Mouse (Mus musculus): ENCODE data around the gene Tbrg1. TPM values are rescaled to one million over a fixed set of nuclear protein-coding genes. Genes with fewer than 3 reads are reported as not detected.

Gene Tbrg1
- polyA plus RNA-seq, 1 experiment from 2014 or later, result 79.5 TPM

DNA sequence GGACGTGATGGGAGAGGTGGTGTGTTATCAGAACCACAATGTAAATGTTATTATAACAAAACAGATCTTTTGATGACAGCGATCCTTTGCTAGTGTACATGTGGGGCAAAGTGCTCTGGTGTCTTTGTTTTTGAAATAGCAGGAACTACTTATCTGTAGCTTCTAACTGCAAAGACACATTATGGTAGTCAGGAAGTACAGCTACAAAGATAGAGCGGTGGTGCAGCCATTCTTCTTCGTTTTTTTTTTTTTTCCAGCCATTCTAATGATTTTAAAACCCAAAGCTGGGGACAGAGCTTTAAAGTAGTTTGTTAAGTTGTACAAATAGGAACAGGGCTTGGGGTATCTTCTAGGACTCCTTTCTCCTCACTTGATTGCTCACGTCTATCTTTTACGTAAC is 2.3 kb upstream of the Tbrg1 start:
- H3K4me3 ChIP-seq, result no peak overlapping the region
- H3K9ac ChIP-seq (replicated peaks), result no peak overlapping the region
- H3K36me3 ChIP-seq, result peaks cover under 1% of the 10 kb centered on the region; the same call in 1 of the 2 replicates
- H3K4me2 ChIP-seq (replicated peaks), result no peak overlapping the region
- no peak for ATAC-seq (replicated peaks)
- peaks cover 13% of the 10 kb centered on the region for H3K4me1 ChIP-seq
- no peaks in the 10 kb centered on the region for H3K27me3 ChIP-seq
- no peak overlapping the region for H3K27ac ChIP-seq (replicated peaks)
- no peaks in the 10 kb centered on the region for H3K9me3 ChIP-seq
- WGBS, result 87% methylated on average over 6 of the region's 6 CpGs

DNA sequence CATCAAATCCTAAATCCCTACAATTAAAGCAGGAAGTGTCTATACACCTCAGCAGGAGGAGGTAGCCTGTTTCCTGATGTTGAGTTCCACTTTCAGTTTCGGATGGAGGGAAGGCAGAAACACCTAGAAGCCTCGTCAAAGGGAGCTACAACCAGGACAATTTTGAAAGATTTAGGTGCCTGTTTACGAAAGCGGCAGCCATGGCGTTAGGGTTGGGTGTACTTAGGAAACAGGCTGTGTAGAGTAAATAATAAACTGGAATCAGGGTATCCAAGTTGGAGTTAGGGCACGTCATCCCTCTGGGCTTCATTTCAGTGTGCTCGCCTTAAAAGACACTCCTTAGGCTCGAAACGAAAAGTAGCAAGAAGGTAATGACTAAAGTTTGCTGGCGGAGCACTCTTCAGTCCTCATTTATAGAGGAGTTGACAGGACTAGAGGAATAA is 652 bp downstream of the Tbrg1 start:
- 0 out of 2 replicates have a peak overlapping the region, but pooled peaks have one; percentile 29 for H3K27ac ChIP-seq (replicated peaks)
- WGBS, result 2% methylated on average over 10 of the region's 10 CpGs
- ATAC-seq (replicated peaks), result peak; percentile 39

DNA sequence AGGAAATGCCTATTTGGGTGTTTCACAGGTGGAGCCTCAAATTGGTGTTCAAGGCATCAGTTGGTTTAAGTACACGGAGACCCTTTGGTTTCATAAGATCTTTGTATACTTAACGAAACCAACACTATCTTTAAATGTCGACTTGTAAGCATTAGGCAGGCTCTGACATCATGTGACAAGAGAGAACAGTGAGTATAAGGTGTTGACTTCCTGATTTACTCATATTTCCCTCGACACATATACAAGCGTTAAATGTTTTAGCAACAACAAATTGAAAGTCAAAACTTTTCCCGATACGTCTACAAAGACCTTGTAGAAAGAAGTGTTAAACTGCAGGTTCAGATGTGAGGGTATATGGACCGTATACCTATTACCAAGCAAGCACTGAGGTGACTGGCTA is 1.2 kb downstream of the Tbrg1 start:
- peak overlapping the region; percentile 53 for H3K4me3 ChIP-seq
- ATAC-seq (replicated peaks), result no peak
- H3K4me2 ChIP-seq (replicated peaks), result peak overlapping the region; percentile 67
- peaks cover 13% of the 10 kb centered on the region for H3K4me1 ChIP-seq
- H3K36me3 ChIP-seq, result peaks cover 24% of the 10 kb centered on the region
- no peaks in the 10 kb centered on the region for H3K27me3 ChIP-seq
- WGBS, result 74% methylated on average over 8 of the region's 8 CpGs
- no peaks in the 10 kb centered on the region for H3K9me3 ChIP-seq
- no peak overlapping the region; the same call in 1 of the 2 replicates for H3K9ac ChIP-seq (replicated peaks)
- H3K27ac ChIP-seq (replicated peaks), result no peak overlapping the region

More for the DNA sequence above, 652 bp downstream of the Tbrg1 start:
- Histone ChIP-seq H3K27me3 (no peaks in the 10 kb centered on the region), H3K4me3 (peak overlapping the region; percentile 53), H3K36me3 (peaks cover 20% of the 10 kb centered on the region), H3K4me2 (replicated peaks) (peak overlapping the region; percentile 67), H3K9me3 (no peaks in the 10 kb centered on the region), H3K9ac (replicated peaks) (peak overlapping the region; percentile 52), H3K4me1 (peaks cover 13% of the 10 kb centered on the region)

DNA sequence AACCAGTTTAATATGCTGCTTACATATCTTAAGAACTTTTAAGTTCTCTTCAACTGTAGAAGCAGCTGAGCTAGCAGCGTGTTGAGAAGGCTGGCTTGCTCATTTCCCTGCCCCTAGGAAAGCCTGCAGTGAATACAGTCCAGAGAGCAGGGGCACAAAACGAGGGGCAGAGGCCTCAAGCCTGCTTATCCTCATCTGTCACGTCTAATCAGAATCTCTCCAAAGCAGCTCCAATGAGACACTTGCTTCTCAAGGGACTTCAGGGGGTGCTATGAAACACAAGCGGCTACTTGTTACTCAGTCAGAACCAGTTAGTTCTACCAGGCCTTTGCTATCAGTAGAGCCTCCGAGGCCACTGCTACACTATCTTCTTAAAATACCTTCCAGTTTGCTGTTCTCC is 3.3 kb downstream of the Tbrg1 start:
- Histone ChIP-seq H3K9ac (replicated peaks) (no peak overlapping the region), H3K4me2 (replicated peaks) (no peak overlapping the region), H3K4me3 (no peak overlapping the region), H3K9me3 (no peaks in the 10 kb centered on the region), H3K27ac (replicated peaks) (no peak overlapping the region), H3K4me1 (peaks cover 13% of the 10 kb centered on the region), H3K27me3 (no peaks in the 10 kb centered on the region), H3K36me3 (peaks cover 43% of the 10 kb centered on the region)
- 88% methylated on average over 5 of the region's 5 CpGs for WGBS
- ATAC-seq (replicated peaks), result no peak

DNA sequence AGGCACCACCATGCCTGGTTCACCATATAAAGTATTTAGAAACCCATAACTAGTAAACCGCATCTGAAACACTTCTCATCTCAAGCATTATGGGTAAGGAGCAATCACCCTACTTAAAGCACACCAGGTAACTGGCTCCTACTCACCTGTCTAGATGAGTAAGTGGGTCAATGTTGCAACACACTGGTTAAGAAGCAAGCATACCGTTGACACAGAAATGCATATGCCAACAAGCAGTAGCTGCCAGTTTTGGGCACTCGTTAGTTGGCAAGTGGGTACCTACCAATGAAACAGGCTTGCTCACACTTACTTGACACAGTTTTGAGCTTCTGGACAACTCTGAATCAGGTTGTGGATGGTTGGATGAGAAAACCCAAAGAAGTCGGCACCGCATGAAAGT is 6.5 kb downstream of the Tbrg1 start:
- Histone ChIP-seq H3K36me3 (peaks cover 51% of the 10 kb centered on the region), H3K9me3 (no peaks in the 10 kb centered on the region), H3K9ac (replicated peaks) (no peak overlapping the region), H3K4me1 (no peaks in the 10 kb centered on the region), H3K27ac (replicated peaks) (no peak overlapping the region), H3K4me3 (no peak overlapping the region), H3K4me2 (replicated peaks) (no peak overlapping the region), H3K27me3 (no peaks in the 10 kb centered on the region)
- 94% methylated on average over 5 of the region's 5 CpGs for WGBS
- no peak for ATAC-seq (replicated peaks)

DNA sequence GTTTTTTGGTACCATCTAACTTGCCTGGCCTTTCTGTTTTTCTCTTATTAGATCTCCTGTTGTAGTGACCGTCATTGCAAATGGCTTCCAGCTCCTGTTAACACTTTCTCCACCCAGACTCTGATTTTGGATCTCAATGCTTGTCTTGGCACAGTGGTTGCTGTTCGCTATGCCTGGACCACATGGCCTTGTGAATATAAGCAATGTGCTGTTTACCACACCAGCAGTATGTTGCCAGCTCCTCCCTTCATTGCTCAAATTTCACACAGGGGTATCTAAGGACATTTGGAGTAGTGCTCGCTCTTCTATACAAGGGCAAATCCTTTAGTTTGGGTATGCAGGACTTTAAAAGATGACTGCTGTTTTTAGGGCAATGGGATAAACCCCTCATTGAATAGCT is 10.9 kb downstream of the Tbrg1 start:
- H3K4me1 ChIP-seq, result no peaks in the 10 kb centered on the region
- peaks cover 30% of the 10 kb centered on the region for H3K36me3 ChIP-seq
- WGBS, result 82% methylated on average over 3 of the region's 3 CpGs
- ATAC-seq (replicated peaks), result no peak
- no peak overlapping the region for H3K4me2 ChIP-seq (replicated peaks)
- H3K27me3 ChIP-seq, result no peaks in the 10 kb centered on the region
- H3K4me3 ChIP-seq, result no peak overlapping the region
- H3K9me3 ChIP-seq, result no peaks in the 10 kb centered on the region
- H3K27ac ChIP-seq (replicated peaks), result no peak overlapping the region
- no peak overlapping the region for H3K9ac ChIP-seq (replicated peaks)

DNA sequence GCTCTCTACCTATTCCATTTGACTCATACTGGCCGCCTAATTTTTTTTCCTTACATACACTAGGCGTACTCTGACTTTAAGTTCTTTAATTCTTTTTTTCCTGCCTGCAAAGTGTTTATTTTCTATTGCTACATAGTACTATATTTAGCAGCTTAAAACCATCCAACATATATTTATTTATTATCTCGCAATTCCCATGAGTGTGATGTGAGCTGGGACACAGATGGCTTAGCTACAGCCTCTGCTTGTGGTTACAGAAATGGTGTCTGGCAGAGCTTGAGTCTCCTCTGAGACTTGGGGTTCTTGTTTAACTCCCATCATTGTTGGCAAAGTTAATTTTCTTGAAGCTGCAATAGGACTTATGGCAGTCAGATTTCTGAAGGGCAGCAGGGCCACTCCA is 18.4 kb downstream of the Tbrg1 start:
- Histone ChIP-seq H3K4me3 (no peak overlapping the region), H3K9me3 (no peaks in the 10 kb centered on the region), H3K4me1 (no peaks in the 10 kb centered on the region), H3K27ac (replicated peaks) (no peak overlapping the region), H3K27me3 (no peaks in the 10 kb centered on the region), H3K4me2 (replicated peaks) (no peak overlapping the region), H3K9ac (replicated peaks) (no peak overlapping the region), H3K36me3 (no peaks in the 10 kb centered on the region)
- WGBS, result 87% methylated on average over 3 of the region's 3 CpGs
- ATAC-seq (replicated peaks), result no peak

DNA sequence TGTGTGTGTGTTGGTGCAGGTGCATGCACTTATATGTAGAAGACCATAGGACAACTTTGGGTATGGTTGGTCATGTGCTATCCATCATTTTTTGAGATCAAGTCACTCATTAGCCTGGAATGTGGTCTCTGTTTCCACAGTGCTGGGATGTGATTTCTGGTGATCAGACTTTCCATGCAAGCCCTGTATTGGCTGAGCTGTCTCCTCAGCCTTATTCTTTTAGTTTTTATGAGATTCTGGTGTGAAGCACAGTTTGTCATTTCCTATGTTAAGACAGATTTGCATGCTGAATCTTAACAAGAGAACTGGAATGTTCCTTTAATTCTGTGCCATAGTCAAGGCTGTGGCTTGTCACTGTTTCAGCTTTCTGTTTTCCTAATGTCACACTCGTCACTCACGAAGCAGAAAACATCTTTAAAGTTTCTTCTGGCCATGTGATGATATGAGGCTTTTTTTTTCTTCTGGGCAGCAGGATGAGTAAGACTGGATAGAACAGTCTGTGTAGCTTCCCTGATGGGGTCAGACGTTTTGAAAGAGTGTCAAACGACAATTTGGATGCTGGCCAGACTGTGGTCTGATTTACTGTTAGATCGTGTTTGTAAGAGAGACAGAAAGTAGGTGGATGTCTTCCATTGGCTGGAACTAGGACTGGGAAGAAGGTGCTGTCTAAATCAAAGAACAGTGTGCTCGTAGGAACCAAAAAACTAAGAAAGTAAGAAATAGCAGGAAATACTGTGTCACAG is 20.1 kb downstream of the Tbrg1 start:
- 50% methylated on average over 6 of the region's 6 CpGs for WGBS
- no peak overlapping the region for H3K4me2 ChIP-seq (replicated peaks)
- H3K9ac ChIP-seq (replicated peaks), result no peak overlapping the region
- H3K9me3 ChIP-seq, result no peaks in the 10 kb centered on the region
- H3K4me3 ChIP-seq, result no peak overlapping the region
- peak; percentile 46; the same call in 1 of the 2 replicates for ATAC-seq (replicated peaks)
- no peaks in the 10 kb centered on the region for H3K27me3 ChIP-seq
- H3K4me1 ChIP-seq, result no peaks in the 10 kb centered on the region
- no peak overlapping the region for H3K27ac ChIP-seq (replicated peaks)
- H3K36me3 ChIP-seq, result no peaks in the 10 kb centered on the region

DNA sequence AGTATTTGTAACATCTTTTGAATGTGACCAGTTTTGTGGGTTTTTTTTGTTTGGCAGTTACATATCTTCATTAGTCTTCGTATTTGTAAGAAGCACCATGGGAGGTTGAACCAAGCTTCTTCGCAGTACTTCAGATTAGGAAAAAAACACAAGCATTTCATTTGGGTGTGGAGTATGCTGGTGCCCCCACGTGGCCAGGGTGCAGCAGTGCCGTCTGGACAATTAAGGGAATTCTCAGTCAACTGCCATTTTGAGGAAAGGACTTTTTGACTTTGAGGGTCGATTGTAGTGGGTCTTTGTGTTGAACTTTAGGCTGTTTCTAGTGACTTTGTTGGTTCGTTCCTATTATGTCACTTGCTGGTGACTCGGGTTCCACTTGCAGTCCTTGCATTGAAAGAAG is 20.8 kb downstream of the Tbrg1 start:
- ATAC-seq (replicated peaks), result peak; percentile 63
- no peak overlapping the region for H3K27ac ChIP-seq (replicated peaks)
- no peaks in the 10 kb centered on the region for H3K9me3 ChIP-seq
- no peaks in the 10 kb centered on the region for H3K27me3 ChIP-seq
- H3K4me1 ChIP-seq, result no peaks in the 10 kb centered on the region
- no peaks in the 10 kb centered on the region for H3K36me3 ChIP-seq
- no peak overlapping the region for H3K9ac ChIP-seq (replicated peaks)
- 12% methylated on average over 7 of the region's 7 CpGs for WGBS
- H3K4me3 ChIP-seq, result no peak overlapping the region
- H3K4me2 ChIP-seq (replicated peaks), result no peak overlapping the region

DNA sequence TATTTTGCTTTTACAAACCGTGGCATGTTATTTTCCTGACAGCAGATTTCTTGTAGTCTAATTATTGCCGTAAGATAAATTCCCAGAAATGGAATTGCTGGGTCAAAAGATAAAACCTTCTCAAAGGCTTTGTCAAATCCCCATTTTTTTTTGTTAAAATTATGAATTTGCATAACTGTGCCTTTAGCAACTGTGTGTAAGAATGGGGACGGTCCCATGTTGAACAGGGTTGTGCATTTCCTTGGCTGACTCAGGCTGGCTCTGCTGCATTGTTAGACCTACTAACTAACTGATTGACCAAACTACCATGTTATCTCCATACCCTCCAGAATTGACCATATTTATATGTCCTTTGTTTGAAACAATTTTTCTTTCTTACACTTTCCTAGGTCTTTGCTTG is 22.8 kb downstream of the Tbrg1 start:
- no peak overlapping the region for H3K9ac ChIP-seq (replicated peaks)
- H3K4me3 ChIP-seq, result no peak overlapping the region
- no peaks in the 10 kb centered on the region for H3K4me1 ChIP-seq
- no peaks in the 10 kb centered on the region for H3K9me3 ChIP-seq
- H3K4me2 ChIP-seq (replicated peaks), result no peak overlapping the region
- ATAC-seq (replicated peaks), result no peak
- H3K27ac ChIP-seq (replicated peaks), result no peak overlapping the region
- 87% methylated on average over 3 of the region's 3 CpGs for WGBS
- H3K36me3 ChIP-seq, result no peaks in the 10 kb centered on the region
- no peaks in the 10 kb centered on the region for H3K27me3 ChIP-seq

DNA sequence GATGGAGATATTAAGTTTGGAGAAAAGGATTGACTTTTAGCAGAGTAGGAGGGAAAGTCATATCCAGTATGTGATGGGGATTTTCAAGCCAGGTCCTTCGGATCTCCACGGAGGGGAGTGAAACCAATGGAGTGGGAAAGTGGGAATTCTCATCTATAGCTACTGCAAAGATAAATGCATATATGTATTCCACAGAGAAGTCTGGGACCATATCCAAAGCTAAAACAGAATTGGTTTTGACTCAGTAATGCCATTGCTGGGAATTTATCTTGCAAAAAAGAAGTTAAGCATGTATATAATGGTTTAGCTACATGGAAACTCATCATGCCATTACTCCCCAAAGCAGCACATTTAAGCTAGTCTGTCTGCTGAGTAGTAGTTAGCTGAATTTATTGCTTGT is 24.8 kb downstream of the Tbrg1 start:
- Histone ChIP-seq H3K27ac (replicated peaks) (no peak overlapping the region), H3K27me3 (no peaks in the 10 kb centered on the region), H3K9ac (replicated peaks) (no peak overlapping the region)

DNA sequence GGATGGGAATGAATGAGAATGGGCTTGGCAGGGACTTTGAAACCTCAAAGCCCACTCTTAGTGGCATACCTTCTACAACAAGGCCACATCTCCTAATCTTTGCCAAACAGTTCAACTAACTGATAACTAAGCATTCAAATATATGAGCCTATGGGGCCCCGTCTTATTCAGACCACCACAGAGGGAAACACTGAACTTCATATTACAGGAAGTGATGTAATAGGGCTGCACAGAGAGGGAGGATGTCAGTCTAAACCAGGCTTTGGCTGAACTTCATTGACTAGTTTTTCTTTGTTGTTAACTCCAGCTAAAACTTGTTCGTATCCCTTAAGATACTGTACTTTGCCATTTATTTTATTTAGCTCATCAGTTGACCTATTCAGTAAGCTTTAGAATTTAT is 27.2 kb downstream of the Tbrg1 start:
- WGBS, result 86% methylated on average over 2 of the region's 2 CpGs
- Histone ChIP-seq H3K27me3 (no peaks in the 10 kb centered on the region), H3K4me3 (no peak overlapping the region), H3K27ac (replicated peaks) (no peak overlapping the region), H3K9me3 (no peaks in the 10 kb centered on the region), H3K4me1 (peaks cover 18% of the 10 kb centered on the region), H3K4me2 (replicated peaks) (no peak overlapping the region), H3K9ac (replicated peaks) (no peak overlapping the region), H3K36me3 (no peaks in the 10 kb centered on the region)
- no peak for ATAC-seq (replicated peaks)

More for the DNA sequence above, 24.8 kb downstream of the Tbrg1 start:
- Histone ChIP-seq H3K4me1 (no peaks in the 10 kb centered on the region), H3K4me3 (no peak overlapping the region), H3K4me2 (replicated peaks) (no peak overlapping the region), H3K36me3 (no peaks in the 10 kb centered on the region), H3K9me3 (no peaks in the 10 kb centered on the region)
- ATAC-seq (replicated peaks), result no peak
- WGBS, result 88% methylated on average over 2 of the region's 2 CpGs

DNA sequence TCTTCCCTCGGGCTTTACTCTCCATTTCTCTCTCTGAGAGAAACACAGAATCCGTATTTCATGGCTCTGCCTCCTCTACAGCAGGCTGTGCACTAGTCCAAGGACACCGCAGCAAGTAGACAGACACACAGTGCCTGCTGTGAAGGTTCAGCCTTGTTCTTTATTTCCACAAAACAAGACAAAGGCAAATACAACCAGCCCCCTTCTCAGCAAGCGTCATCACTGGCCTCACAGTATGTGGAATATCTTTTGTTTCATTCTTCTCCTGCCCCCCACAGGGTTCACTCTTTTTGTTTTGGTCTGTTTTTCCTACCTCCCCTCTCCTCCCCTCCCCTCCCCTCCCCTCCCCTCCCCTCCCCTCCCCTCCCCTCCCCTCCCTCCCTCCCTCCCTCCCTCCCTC is 28.5 kb downstream of the Tbrg1 start:
- Histone ChIP-seq H3K27ac (replicated peaks) (no peak overlapping the region), H3K9me3 (no peaks in the 10 kb centered on the region), H3K27me3 (no peaks in the 10 kb centered on the region), H3K4me2 (replicated peaks) (no peak overlapping the region), H3K36me3 (no peaks in the 10 kb centered on the region), H3K4me3 (no peak overlapping the region), H3K4me1 (peaks cover 31% of the 10 kb centered on the region), H3K9ac (replicated peaks) (no peak overlapping the region)
- WGBS, result 34% methylated on average over 4 of the region's 4 CpGs
- no peak for ATAC-seq (replicated peaks)
